Mouse (Mus musculus): ENCODE results near the gene Ptgdr2.

DNA sequence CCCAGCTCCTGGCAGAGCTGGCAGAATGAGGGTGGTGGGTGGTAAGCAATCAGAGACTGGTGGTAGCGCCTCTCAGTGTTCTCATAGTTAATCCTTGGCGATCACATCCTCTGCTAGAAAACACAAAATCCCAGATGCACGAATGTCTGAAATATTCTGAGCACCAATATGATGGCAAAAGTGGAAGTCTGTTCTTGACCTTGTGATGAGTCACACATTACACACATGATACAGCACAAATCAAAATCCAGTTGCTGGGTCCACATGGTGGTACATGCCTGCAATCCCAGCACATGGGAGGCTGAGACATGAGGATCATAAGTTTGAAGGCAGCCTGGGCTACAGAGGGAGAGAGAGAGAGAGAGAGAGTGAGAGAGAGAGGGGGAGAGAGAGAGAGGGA lies 15.9 kb upstream of the Ptgdr2 start:
- TF ChIP-seq CTCF (IDR thresholded peaks at IDR 0.05; ENCODE audit: insufficient read depth, low read depth, low read length) (no peak), POLR2A (IDR thresholded peaks at IDR 0.05; ENCODE audit: insufficient read depth, low read depth, low read length) (no peak)
